Mouse (Mus musculus) cerebellum, postnatal 4 days (tissue): ENCODE measurements around the gene Efnb3.
"Not testable (repeated sequence)": the region's sequence is repeated elsewhere in the genome, so short reads cannot be mapped to it uniquely, and the experiment has no call there.

ENCODE experiments used
- DNase-seq, 2 experiments: peaks; one replicate each; pipeline ENCODE4 v3.0.0; 2022; ENCODE audit warnings: low spot score in 2 of 2, mixed read lengths in 1 of 2

The Efnb3 gene

GRCm38 (mm10) chr11:69551310-69551709 is 8.7 kb downstream of the Efnb3 start:
- no peak for DNase-seq

- DNase-seq, result no peak
Observed at GRCm38 (mm10) chr11:69549060-69549656, 10.8 kb downstream of the Efnb3 start, which contains the start of gene Dnah2. Gene Dnah2, minus strand, starts transcription at chr11:69549110.

DNA sequence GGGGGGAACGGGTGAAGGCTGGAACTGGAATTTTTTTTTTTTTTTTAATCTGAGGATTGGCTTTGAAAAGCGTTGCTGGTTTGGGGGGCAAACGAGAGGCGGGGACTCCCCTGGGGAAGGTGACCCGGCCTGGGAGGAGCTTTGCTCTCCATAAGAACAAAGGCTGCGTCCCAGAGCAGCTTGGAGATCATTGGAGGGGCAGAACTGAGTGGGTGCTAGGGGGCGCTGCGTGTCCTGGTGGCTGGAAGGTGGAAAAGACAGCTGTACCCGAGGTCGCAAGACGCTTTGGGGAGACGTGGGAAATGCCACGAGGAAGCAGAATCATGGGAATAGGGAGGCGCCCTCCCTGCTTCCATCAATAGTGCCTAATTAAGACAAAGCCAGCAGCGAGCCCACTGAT is 12.9 kb downstream of the Efnb3 start:
- peak in 1 of 2 experiments; percentile 56 for DNase-seq

GRCm38 (mm10) chr11:69546423-69547053 is 13.5 kb downstream of the Efnb3 start:
- DNase-seq, result peak; percentile 67 to 88

DNA sequence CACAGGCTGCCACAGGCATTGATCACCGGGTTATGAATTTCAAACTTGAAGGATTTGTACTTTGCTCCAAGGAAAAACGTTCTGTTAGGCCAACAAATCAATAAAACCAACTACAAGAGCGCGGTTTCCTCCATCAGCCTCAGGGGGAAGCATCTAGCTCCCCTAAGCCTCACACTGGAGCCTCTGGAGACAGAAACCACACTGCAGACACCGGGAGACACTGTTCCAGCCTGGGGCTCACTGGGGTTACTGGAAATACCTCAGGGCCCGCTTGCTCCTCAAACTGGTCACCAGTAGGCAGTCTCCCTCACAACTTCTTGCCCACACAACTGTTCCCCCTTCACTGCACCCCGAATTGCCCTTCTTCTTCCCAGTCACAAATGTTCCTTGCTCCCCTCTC is 14.0 kb downstream of the Efnb3 start:
- DNase-seq, result no peak

- DNase-seq, result no peak
Observed at GRCm38 (mm10) chr11:69543598-69543997, 16.4 kb downstream of the Efnb3 start.

DNA sequence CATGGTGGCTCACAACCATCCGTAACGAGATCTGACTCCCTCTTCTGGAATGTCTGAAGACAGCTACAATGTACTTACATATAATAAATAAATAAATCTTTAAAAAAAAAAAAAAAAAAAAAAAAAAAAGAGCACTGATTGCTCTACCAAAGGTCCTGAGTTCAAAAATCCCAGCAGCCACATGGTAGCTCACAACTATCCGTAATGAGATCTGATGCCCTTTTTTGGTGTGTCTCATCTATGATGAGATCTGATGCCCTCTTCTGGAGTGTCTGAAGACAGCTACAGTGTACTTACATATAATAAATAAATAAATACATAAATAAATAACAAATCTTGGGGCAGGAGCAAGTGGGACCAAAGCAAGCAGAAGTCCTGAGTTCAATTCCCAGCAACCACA is 18.3 kb downstream of the Efnb3 start:
- not testable (repeated sequence) for DNase-seq

DNA sequence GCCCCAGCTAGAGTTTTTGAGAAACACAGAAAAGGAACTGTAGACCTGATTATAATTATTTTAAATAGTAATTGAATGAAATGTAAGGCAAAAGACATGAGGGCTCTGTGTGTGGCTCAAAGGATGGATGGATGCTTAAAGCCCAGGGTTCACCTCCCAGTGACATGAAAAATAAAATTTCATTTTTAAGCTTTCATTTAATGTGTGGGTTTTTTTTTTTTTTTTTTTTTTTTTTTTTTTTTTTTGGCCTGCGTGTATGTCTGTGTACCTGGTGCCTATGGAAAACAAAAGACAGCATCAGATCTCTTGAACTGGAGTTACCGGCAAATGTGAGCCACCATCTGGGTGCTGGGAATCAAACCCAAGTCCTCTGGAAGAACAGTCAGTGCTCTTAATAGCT is 19.3 kb downstream of the Efnb3 start:
- no peak for DNase-seq

GRCm38 (mm10) chr11:69534990-69535389 is 25.0 kb downstream of the Efnb3 start:
- DNase-seq, result no peak

DNA sequence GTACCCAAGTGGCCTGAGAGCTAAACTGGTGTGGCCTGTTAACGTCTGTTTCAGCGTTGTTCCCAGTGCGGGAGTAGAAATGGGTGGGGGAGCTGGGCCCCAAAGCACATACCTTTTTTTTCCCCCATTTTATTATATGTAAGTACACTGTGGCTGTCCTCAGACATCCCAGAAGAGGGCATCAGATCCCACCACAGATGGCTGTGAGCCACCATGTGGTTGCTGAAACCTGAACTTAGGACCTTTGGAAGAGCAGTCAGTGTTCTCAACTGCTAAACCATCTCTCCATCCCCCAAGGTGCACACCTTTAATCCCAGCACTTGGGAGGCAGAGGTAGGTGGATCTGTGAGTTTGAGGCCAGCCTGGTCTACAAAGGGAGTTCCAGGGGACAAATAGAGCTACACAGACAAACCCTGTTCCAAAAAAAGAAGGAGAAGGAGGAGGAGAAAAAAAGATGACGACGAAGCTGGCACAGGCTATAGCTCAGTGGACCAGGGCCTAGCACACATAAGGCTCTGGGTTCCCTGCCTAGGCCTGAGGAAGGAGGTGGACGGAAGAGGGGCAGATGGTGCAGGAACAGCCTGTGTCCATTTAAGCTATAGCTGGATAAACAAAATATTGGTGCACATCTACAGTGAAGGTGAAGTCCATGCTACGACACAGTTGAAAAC is 27.4 kb downstream of the Efnb3 start:
- no peak for DNase-seq

- not testable (repeated sequence) for DNase-seq
Observed at GRCm38 (mm10) chr11:69530755-69531154, 29.2 kb downstream of the Efnb3 start.

- not testable (repeated sequence) for DNase-seq
Observed at GRCm38 (mm10) chr11:69530281-69530680, 29.7 kb downstream of the Efnb3 start.

- no peak for DNase-seq
Observed at GRCm38 (mm10) chr11:69528031-69528390, 32.0 kb downstream of the Efnb3 start.

DNA sequence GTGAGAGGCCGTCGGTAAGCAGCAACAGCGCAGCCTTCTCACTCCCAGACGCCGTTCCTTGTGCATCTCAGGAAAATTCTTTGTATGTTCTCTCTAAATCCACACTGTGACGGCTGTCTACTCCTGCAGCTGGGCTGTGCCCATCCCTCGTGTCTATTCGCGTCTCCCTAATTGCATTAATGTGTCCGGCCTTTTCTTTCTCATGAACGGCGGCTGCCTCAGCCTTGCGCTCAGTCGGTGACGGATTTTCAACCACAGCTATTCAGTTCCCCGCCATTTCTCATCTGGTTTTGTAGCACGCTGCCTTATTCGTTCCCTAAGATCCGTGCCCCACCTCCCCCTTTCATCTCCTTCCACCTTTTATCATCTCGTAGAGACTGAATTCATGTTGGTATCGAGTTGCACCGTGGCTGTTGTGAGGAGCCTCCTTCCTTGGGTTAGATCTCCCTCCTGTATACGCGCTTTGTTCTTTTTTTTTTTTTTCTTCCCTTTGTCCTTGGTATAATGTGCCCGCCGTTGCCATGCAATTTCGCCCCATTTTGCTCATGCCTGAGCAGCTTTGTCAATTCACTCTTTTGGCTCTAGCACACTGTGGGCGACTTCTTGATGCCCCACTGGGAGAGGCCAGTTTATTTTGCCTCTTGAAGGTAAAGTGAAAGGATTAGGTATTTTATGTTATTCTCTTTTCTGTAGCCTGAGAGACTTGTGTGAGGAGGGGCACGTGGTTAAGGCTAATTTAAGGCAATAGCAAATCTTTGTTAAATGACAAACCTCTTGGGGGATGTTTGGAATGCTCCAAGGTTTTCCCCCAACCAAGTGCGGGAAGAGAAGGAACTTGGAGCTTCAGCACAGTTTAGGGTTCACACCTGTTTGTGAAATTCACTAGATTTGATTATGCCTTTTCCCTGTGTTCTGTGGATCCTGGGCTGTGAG is 32.6 kb downstream of the Efnb3 start:
- peak in 1 of 2 experiments; percentile 34 for DNase-seq

DNA sequence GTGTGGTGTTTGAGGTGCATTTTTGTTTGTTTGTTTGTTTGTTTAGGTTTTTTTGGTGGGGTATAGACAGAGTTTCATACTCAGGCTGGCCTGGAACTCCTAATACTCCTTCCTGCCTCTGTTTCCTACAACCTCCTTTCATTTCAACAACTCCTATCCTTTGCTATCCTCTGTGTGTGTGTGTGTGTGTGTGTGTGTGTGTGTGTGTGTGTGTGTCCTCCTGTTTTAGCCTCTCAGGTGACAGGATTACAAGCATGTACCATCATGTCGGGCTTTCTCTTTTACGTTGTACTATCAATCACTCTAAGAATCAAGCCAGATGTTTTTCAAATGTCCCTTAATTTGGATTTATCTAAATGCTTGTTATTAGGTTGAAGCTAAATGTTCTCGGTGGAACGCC is 33.4 kb downstream of the Efnb3 start:
- no peak for DNase-seq

- DNase-seq, result no peak
Observed at GRCm38 (mm10) chr11:69525661-69526060, 34.3 kb downstream of the Efnb3 start.

DNA sequence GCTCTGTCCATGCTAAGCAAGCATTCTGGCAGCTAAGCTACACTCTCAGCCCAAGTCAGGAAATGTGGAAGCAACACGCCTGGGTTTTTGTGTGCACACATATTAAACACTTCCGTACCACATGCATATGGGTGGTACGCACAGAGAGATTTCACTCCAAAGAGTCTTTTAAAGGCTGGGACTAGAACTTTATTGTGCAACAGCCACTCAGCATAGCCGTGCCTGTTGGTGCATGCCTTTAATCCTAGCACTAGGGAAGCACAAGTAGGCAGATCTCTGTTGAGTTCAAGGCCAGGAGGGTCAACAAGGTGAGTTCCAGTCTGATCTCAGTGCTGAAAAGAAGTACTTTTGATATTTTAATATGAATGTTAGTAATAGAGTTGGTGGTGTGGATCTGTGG is 36.4 kb downstream of the Efnb3 start:
- DNase-seq, result no peak

- DNase-seq, result no peak
Observed at GRCm38 (mm10) chr11:69521526-69522149, 38.4 kb downstream of the Efnb3 start.

DNA sequence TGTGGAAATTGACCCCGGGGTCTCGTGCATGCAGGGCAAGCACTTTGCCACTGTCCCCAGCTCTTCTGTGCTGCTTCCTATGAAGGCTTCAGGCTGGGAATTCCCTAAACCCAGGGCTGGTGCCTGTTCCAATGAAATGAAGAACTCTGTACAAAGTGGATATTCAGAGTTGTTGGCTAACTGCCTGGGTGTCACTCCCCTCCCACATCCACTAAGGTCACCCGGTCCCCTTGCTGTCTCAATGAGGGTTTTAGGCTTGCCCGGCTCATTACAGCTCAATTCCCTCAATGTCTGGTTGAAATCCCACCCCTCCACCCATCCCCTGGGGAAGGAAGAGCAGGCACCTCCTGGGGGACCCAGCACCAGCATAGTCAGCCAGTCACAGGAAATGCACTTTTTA is 40.0 kb downstream of the Efnb3 start:
- DNase-seq, result no peak

DNA sequence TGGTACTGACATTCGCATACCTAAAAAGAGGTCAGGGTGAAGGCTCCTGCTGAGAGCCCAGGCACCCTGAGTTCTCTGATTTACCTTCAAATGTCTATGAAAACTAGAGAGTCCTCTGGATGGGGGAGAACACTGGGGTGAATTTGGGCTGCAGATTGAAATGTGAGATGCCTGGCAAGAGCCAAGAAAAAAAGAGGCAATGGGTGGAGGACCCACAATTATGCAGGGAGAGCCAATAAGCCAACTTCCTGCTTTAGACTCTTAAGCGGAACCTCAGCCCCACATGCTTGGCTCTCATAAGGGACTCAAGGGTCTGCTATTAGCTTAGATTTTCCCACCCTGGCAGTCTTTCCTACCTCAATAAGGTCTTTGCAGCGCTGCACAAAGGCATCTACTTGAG is 43.3 kb downstream of the Efnb3 start:
- no peak for DNase-seq

DNA sequence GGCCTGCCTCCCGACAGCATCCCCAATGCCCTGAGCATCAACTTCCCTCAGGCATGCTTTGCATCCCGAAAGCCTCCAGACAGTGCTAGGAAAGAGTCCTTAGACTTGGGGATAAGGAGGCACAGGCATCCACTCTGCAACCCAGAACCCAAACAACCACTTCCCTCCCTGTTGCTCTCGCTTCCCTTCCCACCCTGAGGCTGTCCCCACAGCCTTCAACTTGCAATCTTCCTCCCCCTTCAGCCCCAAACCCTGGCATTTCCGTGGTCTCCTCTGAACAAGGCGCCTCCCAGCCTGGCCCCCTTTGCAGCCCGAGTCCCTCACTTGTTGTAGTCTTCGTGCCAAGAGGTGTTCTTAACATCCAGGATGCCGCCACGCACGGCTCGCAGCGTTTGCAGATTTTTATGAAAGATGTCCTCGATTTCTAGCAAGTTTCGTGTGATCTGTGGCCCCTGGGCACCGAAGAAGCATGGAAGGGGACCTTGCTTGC is 43.8 kb downstream of the Efnb3 start:
- no peak for DNase-seq
